Mouse (Mus musculus) fat pad, adult 2 months (tissue): ENCODE measurements around the gene Vwa2.

Source experiments
- DNase-seq: peaks from one replicate; pipeline ENCODE4 v3.0.0-alpha.2; 2011; ENCODE audit warnings: low read depth, low spot score; ENCODE audit errors: extremely low read depth

Vwa2 gene

DNA sequence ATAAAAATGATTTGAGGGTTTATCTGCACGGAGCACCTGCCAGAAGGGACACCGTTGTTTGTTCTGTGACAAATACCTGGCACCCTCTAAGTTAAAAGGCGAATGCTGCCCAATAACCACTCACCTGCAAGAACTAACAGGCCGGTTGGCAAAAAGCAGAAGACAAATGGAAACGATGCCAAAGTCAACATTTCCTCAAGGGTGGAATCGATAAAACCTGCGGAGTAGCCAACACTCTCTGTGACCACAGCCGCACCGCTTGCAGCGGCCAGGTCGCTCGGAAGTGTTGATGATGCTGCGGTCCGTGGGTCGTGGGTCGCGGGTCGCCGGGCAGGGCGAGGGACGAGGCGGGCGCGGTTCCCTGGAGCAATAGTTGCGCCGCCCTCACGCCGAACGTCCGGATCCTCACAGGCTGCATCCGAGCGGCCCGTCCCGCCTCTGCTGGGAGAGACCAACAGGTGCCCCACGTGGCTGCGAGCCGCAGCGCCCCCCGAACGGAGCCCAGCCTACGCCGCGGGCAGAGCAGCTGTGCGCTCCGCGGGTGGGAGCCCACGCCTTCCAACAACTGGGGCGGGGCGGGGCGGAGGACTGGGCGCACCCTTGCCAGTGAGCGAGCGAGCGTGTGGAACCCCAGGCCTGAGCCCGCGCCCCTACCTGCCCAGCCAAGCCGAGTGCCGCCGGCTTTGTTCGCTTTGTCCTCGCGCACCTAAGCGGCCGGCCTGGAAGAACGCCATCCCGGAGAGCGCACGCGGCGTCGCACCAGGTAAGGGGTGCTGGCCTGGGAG lies at the start of gene Vwa2:
Gene Vwa2, plus strand, starts transcription at position 434 of the 785 bp plus-strand sequence.
- peak; percentile 71 for DNase-seq

- no peak for DNase-seq
Observed at GRCm38 (mm10) chr19:56826047-56826631, 47.9 kb upstream of the Vwa2 start, which contains the start of gene Tdrd1. TSS of gene Tdrd1 (plus strand) at chr19:56826209.

DNA sequence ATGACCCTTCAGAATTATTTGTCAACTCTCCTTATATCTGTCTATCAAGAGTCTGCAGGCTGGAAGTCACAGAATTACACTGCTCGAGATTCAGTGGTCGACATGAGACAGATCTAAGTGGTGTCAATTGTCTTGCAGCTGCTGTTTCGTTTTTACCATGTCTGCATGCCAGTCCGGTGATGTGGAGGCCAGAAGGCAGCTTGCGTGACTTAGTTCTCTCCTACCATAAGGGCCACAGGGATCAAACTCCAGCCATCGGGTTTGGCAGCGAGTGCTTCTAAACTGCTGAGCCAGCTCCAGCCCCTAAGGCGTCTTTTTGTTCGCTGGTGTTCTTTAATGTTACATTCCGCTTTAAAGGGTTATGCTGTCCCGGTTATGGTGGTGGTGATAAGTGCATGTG lies 45.7 kb upstream of the Vwa2 start:
- no peak for DNase-seq

DNA sequence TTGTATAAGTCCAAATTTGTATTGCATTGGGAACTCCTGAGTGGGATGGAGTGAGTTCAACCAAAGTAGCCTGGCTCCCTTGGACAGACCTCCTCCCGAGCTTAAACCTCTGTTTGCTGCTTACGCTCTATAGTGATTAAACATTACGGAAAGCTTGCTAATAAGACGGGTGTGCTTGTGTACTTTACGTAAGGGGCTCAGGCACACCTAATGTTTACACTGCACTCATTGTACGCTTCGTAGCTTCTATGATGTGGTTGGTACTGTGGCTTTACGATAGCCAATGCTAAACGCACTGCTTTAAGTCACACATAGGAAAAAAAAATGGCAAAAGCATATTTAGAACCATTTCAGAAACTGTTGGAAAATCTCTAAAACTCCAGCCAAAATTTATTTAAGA lies 44.8 kb upstream of the Vwa2 start:
- no peak for DNase-seq

- no peak for DNase-seq
Observed at GRCm38 (mm10) chr19:56830163-56830562, 43.9 kb upstream of the Vwa2 start.

GRCm38 (mm10) chr19:56835340-56835739 lies 38.7 kb upstream of the Vwa2 start:
- no peak for DNase-seq

GRCm38 (mm10) chr19:56838942-56839706 lies 34.9 kb upstream of the Vwa2 start:
- no peak for DNase-seq

GRCm38 (mm10) chr19:56842974-56843373 lies 31.1 kb upstream of the Vwa2 start:
- DNase-seq = no peak

DNA sequence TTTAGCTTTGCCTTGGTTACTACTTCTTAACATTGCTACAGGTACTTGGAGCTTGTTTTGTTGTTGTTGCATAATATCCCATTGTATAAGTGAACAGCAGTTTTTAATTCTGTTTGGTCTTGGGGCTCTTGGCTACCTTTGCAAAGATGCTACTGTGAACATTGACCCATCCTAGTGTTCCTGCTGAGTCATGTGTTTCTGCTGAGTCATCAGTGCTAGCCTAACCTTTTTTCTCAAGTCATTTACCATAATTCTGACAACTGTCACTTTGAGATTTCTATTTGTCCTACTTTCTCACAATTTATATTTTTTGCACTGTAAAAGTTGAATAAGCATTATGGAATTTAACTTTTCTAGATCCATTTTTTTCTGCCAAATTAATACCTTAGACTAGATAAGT lies 21.5 kb upstream of the Vwa2 start:
- no peak for DNase-seq

DNA sequence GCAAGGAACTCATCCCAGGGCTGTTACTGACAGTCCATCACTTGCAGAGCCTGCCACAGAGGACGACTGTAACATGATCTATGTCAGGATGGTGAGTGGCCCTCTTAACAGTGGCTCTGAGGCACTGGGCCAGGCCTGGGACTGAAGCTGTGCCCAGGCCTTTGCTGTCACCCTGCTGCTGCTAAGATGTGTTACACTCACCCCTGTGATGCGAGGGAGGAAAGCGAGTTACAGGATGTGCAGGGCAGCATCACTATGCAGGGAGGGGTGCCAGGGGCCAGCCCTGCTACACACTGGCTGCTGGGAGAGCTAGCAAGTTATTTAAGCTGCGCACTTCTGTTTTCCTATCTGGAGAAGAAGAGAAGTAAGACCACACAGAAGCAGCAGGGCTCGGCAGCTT lies 17.6 kb upstream of the Vwa2 start:
- DNase-seq = no peak

DNA sequence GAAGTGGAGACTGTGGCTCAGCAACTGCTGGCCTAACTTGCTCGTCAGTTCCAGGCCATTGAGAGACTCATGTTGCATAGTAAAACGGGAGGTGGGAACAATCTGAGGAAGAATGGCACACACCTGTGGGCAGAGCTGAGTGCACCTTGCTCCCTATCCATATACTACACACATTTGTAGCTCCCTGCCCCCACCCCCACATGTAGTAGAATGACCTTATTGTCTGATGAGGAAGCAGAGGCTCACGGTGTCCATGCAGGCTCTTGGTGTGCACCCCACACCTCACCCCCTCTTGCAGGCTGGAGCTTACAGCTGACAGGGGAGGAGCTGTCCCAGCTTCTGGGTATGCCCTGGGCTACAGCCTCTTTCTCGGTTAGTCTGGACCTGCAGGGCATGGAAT lies 6.3 kb upstream of the Vwa2 start:
- no peak for DNase-seq

DNA sequence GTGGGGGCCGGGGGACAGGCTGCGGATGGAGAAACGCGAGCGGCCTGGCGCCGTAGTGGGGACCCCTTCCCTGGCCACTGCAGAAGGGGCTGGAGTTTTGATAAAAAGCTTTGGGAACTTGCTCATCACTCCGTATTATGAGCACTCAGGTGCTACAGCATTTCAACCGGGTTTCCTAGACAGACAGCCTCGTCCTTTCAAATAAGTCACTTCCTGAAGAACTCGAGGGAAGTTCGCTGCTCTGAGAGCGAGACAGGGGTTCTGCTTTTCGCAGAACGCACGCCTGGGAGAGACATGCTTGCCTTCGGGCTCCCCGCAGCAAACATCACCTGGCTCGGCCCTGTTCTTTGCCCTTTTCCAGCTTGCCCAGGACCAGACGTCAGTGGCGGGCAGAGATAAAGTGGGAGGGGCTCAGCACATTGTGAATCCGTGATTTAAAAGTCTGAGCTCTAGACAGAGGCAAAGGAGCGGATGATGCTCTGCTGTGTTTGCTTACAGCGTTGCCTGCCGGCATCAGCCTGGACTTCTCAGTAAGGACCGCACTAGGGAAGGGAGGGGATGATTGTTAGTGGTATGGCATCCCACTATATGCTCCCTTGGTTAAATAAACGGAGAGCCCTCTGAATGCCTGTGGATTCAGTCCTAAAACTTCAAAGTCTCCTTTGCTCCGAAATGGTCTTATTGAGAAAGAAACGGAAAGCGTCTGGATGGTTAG lies 709 bp downstream of the Vwa2 start:
- DNase-seq = no peak

- no peak for DNase-seq
Observed at GRCm38 (mm10) chr19:56877364-56877763, 3.3 kb downstream of the Vwa2 start.

GRCm38 (mm10) chr19:56887879-56888278 lies 13.8 kb downstream of the Vwa2 start:
- DNase-seq = no peak

DNA sequence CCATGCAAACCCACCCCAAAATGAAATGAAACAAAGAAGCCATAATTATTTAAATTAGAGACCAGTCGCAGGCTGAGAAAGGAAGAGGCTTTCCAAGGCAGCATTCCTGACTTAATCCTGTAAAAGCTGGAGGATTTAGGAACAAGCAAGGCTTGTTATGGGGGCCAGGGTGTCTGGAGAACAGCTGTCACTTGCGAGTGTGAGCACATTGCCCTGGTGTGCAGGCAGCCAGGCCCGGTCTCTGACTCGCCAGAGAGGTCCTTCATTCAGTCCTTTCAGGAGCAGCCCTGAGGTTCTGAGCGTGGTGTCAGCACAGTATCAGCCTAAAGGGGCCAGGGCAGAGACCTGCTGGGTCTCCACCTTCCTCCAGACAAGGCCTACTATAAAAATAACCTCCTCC lies 14.6 kb downstream of the Vwa2 start:
- DNase-seq = no peak

DNA sequence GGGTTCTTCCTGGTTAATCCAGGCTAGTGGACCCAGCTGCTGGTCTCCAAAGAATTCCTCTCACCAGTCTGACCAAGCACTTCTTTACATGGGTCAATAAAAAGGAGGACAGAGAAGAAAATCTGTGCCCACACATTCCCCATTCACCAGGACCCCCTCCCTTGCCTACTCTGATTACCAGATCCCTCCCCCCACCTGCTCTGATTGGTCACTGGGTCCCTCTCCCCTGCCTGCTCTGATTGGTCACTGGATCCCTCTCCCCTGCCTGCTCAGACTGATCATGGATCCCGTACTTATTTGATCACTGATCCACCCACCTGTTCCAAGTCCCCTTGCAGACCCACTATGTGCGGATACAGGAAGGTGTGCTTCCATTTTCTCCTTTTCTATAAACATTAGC lies 17.4 kb downstream of the Vwa2 start:
- no peak for DNase-seq

DNA sequence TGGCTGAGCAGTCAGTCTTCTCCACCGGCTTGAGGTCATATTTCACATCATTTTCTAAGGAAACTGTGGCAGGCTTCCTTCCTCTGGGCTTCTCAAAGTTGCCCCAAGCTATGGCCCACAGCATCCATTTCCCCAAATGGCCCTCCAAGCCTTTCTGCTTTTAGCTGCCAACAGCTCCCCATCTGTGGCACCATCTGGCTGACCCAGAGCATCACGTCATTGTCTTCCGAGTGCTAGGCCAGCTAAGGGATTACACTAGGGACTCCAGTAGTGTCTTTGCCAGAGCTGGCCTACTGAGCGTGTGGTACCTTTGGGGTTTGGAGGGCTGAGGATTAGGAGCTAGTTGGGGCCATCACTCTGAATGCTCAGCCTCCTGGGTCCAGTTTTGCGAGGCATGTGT lies 18.5 kb downstream of the Vwa2 start:
- DNase-seq = no peak

GRCm38 (mm10) chr19:56893326-56893725 lies 19.3 kb downstream of the Vwa2 start:
- DNase-seq = no peak

GRCm38 (mm10) chr19:56897654-56898053 lies 23.6 kb downstream of the Vwa2 start:
- DNase-seq = no peak

GRCm38 (mm10) chr19:56904095-56904494 lies 30.0 kb downstream of the Vwa2 start:
- DNase-seq = no peak

DNA sequence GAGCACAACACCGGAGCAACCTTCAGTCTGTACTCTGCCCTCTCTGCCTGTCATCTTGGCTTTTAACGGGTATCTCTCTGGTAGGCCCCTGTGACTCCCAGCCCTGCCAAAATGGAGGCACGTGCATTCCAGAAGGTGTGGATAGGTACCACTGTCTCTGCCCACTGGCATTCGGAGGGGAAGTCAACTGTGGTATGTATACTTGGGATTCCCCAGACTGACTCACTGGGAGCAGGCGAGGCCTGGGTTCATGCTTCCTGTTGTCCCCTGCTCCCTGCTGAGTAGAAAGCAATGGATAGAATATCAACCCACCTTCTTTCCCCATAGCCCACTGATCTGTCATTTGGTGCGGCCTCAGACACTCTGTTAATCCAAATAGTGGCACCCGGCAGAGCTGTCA lies 31.3 kb downstream of the Vwa2 start:
- DNase-seq = no peak
